Mouse (Mus musculus): Measurements from ENCODE around the gene Ephx1. TPM values are rescaled to one million over a fixed set of nuclear protein-coding genes. Genes with fewer than 3 reads are reported as not detected.
"Not testable (repeated sequence)": the region's sequence is repeated elsewhere in the genome, so short reads cannot be mapped to it uniquely, and the experiment has no call there.

Ephx1 gene
- polyA plus RNA-seq, 1 experiment from 2014 or later: 3.9 TPM

DNA sequence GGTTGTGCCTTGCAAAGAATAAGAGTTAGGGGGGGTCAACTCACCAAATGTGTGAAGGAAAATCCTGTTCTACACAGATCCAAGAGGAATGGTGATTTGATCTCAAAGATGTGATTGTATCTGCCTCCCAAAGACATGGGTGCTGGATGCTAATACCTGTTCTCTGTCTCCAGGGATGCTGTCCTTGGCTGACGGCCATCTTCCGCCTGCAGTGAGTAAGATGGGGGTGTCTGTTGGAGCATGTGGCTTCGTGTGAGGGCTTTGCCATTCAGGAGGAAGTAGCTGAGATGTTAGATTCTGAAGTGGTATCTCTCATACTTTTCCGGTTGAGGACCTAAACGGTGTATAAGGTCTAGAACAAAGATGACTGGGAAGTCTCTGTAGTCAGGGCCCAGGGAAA lies 67.9 kb downstream of the Ephx1 start:
- WGBS: 83% methylated on average over 5 of the region's 5 CpGs
- no peaks in the 10 kb centered on the region for H3K4me1 ChIP-seq
- no peaks in the 10 kb centered on the region for H3K27me3 ChIP-seq (ENCODE audit: insufficient read depth, poor library complexity, severe bottlenecking)
- H3K9me3 ChIP-seq: no peaks in the 10 kb centered on the region
- H3K4me3 ChIP-seq: no peak overlapping the region
- no peak for DNase-seq (ENCODE audit: low spot score)
- H3K27ac ChIP-seq: no peak overlapping the region
- peaks cover 67% of the 10 kb centered on the region; the same call in 1 of the 2 replicates for H3K36me3 ChIP-seq

DNA sequence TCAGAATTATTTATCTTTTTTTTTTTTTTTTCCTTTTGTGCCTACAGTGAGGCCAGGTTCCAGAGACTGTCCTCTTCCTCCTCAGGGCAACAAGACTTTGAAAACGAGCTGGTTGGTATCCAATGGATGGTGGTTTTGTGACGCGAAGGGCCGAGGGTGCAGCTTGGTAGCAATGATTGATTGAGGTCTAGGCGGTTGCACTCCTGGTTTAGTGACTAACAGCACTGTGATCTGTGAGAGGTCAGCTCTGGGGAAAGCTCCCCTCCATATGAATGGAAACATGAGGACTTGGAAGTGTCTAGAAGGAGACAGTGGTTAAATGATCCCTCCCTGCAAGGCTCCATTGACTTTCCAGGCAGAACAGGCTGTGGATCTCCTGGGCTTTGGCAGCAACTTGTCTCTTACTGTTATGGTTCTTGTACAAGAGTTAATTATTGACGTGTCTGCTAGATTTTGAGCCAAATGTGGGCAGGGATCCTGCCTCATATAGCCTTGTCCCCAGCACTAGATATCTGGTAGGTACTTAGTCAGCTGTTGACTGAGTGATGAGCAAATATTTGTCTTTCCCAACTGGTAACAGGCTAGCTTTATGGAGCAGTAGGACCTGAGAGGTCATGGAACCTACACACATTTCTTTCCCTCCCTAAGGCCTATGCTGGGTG lies 68.5 kb downstream of the Ephx1 start:
- Histone ChIP-seq H3K36me3 (peaks cover 68% of the 10 kb centered on the region; the same call in 1 of the 2 replicates), H3K27me3 (ENCODE audit: insufficient read depth, poor library complexity, severe bottlenecking) (no peaks in the 10 kb centered on the region), H3K4me1 (no peaks in the 10 kb centered on the region), H3K27ac (no peak overlapping the region), H3K9me3 (no peaks in the 10 kb centered on the region), H3K4me3 (no peak overlapping the region)
- DNase-seq (ENCODE audit: low spot score): no peak
- 82% methylated on average over 6 of the region's 6 CpGs for WGBS

DNA sequence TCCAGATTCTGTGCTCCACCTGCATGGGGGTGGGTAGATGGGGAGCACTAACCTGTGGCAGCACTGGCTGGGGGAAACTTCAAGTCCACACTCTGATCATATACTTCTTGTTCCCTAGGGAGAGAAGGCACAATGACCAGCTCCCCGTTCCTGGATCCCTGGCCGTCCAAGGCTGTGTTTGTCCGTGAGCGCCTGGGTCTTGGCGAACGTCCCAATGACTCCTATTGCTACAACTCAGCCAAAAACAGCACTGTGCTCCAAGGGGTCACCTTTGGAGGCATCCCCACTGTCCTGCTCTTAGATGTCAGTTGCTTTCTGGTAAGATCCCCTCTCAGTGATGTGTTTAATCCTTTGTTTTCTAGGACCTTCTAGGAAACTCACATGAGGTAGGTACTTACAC lies 74.3 kb downstream of the Ephx1 start:
- no peak overlapping the region for H3K4me3 ChIP-seq
- peaks cover 35% of the 10 kb centered on the region; the same call in 1 of the 2 replicates for H3K36me3 ChIP-seq
- WGBS: 87% methylated on average over 6 of the region's 6 CpGs
- no peak overlapping the region; the same call in 1 of the 2 replicates for H3K27ac ChIP-seq
- peaks cover 45% of the 10 kb centered on the region for H3K4me1 ChIP-seq
- no peaks in the 10 kb centered on the region for H3K9me3 ChIP-seq
- peaks cover 22% of the 10 kb centered on the region for H3K27me3 ChIP-seq (ENCODE audit: insufficient read depth, poor library complexity, severe bottlenecking)
- no peak for DNase-seq (ENCODE audit: low spot score)

DNA sequence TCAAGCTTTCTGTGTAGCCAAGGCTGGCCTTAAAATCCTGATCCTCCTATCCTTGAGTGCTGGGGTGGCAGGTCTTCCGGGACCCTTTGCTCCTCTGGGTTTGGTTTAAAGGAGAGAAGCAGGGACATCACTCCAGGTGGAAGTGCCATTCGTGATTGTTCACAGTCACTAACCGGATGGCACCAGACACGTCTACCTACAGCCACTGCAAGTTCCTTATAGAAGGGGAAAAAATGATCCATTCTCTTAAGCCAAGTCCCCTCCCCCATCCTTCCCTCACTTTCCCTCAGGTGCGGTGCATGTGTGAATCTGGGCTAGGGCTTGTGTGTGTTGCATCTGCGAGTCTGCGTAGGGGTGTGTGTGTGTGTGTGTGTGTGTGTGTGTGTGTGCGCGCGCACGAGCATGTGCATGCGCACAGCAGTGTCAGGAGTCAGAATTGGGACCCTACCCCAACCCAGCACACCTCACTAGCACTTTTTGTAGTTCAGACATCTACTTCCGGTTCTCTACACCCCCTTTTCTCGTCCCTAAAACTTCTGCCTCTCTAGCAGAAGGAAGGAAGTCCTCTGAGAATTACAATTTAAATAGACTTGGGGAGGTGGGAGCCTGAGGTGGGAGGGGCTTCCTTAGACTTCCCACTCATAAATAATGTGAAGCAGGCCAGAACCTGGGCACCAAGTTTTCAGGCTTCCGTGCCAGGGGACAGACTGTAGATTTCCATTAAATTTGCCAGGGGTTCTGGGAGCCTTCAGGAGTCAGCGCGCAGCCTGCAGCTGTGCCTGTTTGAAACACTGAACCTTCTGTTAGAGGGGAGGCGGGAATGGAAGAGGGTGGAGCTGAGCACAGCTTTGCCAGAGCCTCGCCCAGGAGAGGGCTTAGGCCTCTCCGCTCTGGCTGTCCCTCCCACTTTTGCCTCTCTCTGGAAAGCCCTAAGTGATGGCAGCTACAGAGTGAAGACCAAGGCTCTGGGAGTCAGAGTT lies 75.4 kb downstream of the Ephx1 start:
- H3K9me3 ChIP-seq: no peaks in the 10 kb centered on the region
- peaks cover 51% of the 10 kb centered on the region for H3K4me1 ChIP-seq
- peaks cover 30% of the 10 kb centered on the region; the same call in 1 of the 2 replicates for H3K36me3 ChIP-seq
- H3K4me3 ChIP-seq: no peak overlapping the region
- 33% methylated on average over 20 of the region's 20 CpGs for WGBS
- H3K27ac ChIP-seq: peak overlapping the region; percentile 71
- peak; percentile 87 for DNase-seq (ENCODE audit: low spot score)
- H3K27me3 ChIP-seq (ENCODE audit: insufficient read depth, poor library complexity, severe bottlenecking): peaks cover 34% of the 10 kb centered on the region

DNA sequence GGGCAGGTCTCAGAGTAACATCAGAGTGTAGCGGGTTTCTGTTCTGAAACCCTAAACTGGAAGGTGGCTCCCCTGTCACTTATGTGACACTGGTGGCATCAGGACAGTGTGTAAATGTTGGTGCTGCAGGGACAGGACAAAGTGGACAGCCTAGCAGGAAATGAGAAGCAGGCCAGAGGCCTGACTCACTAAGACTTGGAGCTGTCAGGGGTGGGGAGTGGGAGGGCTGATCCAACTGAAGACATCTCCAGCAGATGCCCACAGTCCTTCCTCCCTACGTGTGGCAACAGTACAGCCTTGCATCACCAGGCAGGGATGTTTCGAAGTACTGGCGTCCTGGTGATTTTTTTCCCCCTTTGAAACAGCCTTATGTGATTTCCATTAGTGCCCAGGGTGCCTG lies 76.2 kb downstream of the Ephx1 start:
- peak overlapping the region; percentile 38; the same call in 1 of the 2 replicates for H3K27ac ChIP-seq
- peaks cover 37% of the 10 kb centered on the region for H3K27me3 ChIP-seq (ENCODE audit: insufficient read depth, poor library complexity, severe bottlenecking)
- H3K9me3 ChIP-seq: no peaks in the 10 kb centered on the region
- DNase-seq (ENCODE audit: low spot score): no peak
- H3K4me1 ChIP-seq: peaks cover 51% of the 10 kb centered on the region
- H3K36me3 ChIP-seq: peaks cover 23% of the 10 kb centered on the region; the same call in 1 of the 2 replicates
- no peak overlapping the region for H3K4me3 ChIP-seq
- WGBS: 73% methylated on average over 4 of the region's 4 CpGs

DNA sequence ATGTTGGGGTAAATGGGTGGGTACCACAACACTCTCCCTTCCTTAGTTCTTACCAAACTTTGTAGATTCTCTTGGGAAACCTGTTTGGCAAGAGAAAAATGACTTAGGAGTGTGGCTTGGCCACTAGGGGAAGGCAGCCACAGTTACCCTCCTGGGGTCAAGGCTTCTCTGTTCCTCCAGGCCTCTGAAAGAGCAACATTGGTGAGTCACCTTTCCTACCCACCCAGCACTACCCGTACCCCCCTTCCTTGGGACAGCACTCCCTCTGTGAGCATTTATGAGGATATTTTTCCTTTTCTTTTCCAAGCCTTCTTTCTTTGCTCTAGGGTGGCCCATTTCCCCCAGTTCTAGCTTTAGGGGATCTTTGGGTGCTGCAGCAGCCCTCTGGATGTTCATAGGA lies 76.8 kb downstream of the Ephx1 start:
- WGBS: 44% methylated on average over 1 of the region's 1 CpGs
- H3K27ac ChIP-seq: no peak overlapping the region
- H3K4me1 ChIP-seq: peaks cover 51% of the 10 kb centered on the region

DNA sequence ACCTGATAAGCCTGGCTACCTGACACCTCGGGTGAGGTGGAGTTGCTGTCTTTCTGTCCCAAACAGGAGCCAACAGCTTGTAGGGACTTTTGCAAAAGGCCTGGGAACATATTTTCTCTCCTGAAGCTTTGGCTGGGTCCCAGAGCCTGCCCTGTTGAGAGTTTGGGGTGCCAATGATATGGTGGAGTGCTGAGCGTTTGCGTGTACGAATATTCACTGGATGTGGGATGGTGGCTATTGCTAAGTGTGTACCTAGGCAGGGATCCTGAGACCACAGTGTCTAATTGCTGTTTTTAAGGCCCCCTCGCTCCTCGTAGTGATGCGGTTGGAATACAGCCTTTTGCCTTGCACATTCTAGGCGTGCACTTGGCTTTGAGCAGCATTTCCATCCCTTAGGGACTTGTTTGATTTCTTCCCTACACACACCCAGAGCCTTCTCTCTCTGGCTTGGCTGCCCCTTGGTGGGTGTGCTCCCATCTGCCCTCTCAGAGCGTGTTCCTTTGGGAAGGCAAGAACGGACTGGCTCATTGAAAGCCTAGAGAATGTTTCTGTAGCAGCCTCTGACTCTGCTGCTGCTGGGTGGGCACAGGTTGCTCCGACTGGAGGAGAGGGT lies 77.6 kb downstream of the Ephx1 start:
- peak overlapping the region; percentile 95 for H3K27ac ChIP-seq
- no peak for DNase-seq (ENCODE audit: low spot score)
- WGBS: 38% methylated on average over 11 of the region's 11 CpGs

More for the DNA sequence above, 76.8 kb downstream of the Ephx1 start:
- Histone ChIP-seq H3K9me3 (no peaks in the 10 kb centered on the region), H3K36me3 (peaks cover 16% of the 10 kb centered on the region; the same call in 1 of the 2 replicates), H3K4me3 (no peak overlapping the region), H3K27me3 (ENCODE audit: insufficient read depth, poor library complexity, severe bottlenecking) (peaks cover 37% of the 10 kb centered on the region)
- DNase-seq (ENCODE audit: low spot score): no peak

DNA sequence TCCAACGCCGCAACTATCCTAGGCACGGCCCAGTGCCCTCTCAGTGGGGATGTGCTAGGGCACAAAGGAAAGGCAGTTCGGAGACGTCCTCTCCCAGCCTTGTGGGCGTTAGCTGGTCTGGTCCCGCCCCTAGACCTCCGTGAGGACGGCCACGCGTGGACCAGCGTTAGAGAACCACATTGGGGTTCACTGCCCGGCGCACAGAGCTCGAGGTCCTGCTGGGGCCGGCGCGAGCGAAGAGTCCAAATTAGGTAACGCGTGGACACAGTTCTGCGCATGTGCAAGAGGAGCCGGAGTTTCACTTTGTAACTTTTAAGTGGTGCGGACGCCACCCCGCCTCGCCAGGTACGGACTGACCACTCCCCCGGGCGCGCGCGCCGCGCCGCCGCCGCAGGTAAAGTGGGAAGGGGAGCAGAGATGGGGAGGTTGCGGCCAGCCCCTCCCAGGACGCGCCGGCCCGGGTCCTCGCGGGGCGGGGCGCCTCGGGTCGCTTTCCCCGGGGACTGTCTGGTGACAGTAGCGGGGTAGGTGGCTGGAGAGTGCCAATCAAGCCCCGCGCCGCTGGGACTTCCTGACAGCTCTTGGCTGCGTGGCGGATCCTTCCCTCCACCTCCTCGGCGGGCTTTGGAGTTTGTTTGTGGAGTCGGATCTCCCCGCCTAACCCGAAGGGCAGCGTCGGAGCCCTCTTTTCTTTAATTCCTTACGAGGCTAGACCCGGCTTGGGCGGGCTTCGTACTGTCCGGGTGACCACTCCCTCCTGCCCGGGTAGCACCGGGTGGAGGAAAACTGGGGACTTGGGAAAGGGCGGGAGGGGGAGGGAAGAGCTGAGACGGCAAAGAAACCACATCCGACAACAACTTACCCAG lies 78.3 kb downstream of the Ephx1 start, which contains the start of gene Tmem63a:
Tmem63a (plus strand) TSS at position 179 of the 866 bp plus-strand sequence.
- peaks cover 51% of the 10 kb centered on the region for H3K4me1 ChIP-seq
- under 1% methylated on average over 72 of the region's 73 CpGs for WGBS

More for the DNA sequence above, 77.6 kb downstream of the Ephx1 start:
- no peaks in the 10 kb centered on the region for H3K9me3 ChIP-seq
- H3K4me3 ChIP-seq: peak overlapping the region; percentile 84
- peaks cover 15% of the 10 kb centered on the region; the same call in 1 of the 2 replicates for H3K36me3 ChIP-seq
- H3K27me3 ChIP-seq (ENCODE audit: insufficient read depth, poor library complexity, severe bottlenecking): peaks cover 40% of the 10 kb centered on the region
- H3K4me1 ChIP-seq: peaks cover 51% of the 10 kb centered on the region

DNA sequence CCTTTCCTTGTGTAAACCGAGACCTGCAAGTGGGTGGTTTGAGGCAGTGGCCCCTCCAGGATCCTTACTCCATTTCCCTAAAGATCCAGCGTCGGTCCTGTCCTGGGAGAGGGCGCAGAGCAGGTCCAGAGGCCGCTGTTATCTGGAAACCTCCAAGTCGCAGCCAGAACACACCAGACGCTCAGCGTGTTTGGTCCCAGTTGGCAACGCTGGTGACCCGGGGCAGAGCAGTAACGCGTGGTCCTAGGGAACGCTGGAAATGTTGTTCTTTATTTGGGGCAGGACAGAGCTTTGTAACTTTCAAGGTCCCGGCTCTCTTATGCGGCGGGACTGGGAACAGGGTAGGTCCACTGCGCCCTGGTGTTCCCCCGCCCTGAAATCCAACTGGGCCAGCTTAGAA lies 79.0 kb downstream of the Ephx1 start:
- WGBS: 1% methylated on average over 18 of the region's 18 CpGs
- Histone ChIP-seq H3K9me3 (no peaks in the 10 kb centered on the region), H3K4me3 (peak overlapping the region; percentile 84), H3K27ac (peak overlapping the region; percentile 95), H3K27me3 (ENCODE audit: insufficient read depth, poor library complexity, severe bottlenecking) (peaks cover 54% of the 10 kb centered on the region), H3K36me3 (peaks cover under 1% of the 10 kb centered on the region; the same call in 1 of the 2 replicates), H3K4me1 (peaks cover 55% of the 10 kb centered on the region)
- DNase-seq (ENCODE audit: low spot score): no peak

More for the DNA sequence above, 78.3 kb downstream of the Ephx1 start, which contains the start of gene Tmem63a:
- peak within 1 kb of the TSS; percentile 95 for H3K27ac ChIP-seq
- H3K36me3 ChIP-seq: peaks cover 7% of the 10 kb centered on the region; the same call in 1 of the 2 replicates
- H3K27me3 ChIP-seq (ENCODE audit: insufficient read depth, poor library complexity, severe bottlenecking): peaks cover 48% of the 10 kb centered on the region
- DNase-seq (ENCODE audit: low spot score): peak; percentile 92
- no peaks in the 10 kb centered on the region for H3K9me3 ChIP-seq
- peak within 1 kb of the TSS; percentile 84 for H3K4me3 ChIP-seq

DNA sequence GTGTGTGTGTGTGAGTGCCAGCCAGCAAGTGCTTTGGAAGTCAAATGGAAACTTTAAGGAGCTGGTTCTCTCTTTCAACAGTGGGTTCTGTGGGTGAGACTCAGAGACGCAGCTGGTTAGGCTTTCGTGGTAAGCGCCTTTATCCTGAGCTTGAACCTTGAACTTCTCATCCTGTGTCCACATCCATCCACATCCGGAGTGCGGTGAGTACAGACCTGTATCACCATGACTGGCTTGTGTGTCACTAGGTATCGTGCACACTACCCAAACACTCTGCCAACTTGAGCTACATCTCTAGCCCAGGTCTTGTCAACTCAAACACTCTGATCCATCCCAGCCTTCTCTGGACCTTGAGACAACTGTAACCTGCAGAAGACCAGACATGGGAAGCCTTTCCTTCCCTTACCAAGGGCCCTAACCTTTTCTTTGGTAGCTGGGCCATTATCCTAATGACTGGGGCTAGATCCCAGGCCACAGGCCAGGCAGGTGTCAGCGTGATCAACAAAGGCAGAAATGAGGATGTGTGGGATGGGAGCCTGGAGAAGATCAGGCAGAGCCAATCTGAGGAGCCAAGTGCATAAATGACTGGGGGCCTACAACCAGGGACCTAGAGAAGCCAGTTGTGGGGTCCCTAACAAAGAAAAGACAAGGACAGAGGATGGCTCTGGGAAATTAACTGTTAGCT lies 79.8 kb downstream of the Ephx1 start:
- peaks cover 57% of the 10 kb centered on the region for H3K4me1 ChIP-seq
- 0 out of 2 replicates have a peak overlapping the region, but pooled peaks have one; percentile 23 for H3K27ac ChIP-seq
- no peaks in the 10 kb centered on the region for H3K9me3 ChIP-seq
- peaks cover 62% of the 10 kb centered on the region for H3K27me3 ChIP-seq (ENCODE audit: insufficient read depth, poor library complexity, severe bottlenecking)
- WGBS: 88% methylated on average over 7 of the region's 7 CpGs
- no peaks in the 10 kb centered on the region for H3K36me3 ChIP-seq
- no peak for DNase-seq (ENCODE audit: low spot score)
- H3K4me3 ChIP-seq: peak overlapping the region; percentile 84; the same call in 1 of the 2 replicates

DNA sequence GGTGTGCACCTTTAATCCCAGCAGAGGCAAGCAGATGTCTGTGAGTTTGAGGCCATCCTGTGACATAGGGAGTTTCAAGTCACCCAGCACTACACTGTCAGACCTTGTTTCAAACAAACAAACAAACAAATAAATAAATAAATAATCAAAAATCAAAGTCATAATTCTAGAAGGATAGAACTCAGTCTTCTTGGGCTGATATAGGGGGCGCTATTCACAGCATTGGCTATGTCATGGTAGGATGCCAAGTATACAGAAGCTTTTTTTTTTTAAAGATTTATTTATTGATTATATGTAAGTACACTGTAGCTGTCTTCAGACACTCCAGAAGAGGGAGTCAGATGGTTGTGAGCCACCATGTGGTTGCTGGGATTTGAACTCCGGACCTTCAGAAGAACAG lies 81.9 kb downstream of the Ephx1 start:
- H3K4me1 ChIP-seq: peaks cover 43% of the 10 kb centered on the region
- not testable (repeated sequence) for DNase-seq (ENCODE audit: low spot score)

More for the DNA sequence above, 81.9 kb downstream of the Ephx1 start:
- H3K4me3 ChIP-seq, H3K27ac ChIP-seq, H3K36me3 ChIP-seq, H3K9me3 ChIP-seq: not testable (repeated sequence)
- WGBS: 66% methylated on average over 2 of the region's 2 CpGs
- peaks cover 74% of the 10 kb centered on the region for H3K27me3 ChIP-seq (ENCODE audit: insufficient read depth, poor library complexity, severe bottlenecking)

Measured in heart, embryonic 10.5 days (tissue).